Comparison of ENCODE assay signal across 23 mouse cellular contexts in genomic region chr5:26564056-26564455, GRCm38 (mm10).
DNase-seq lines count a peak whose midpoint lies in the region; ATAC-seq lines count a peak whose summit lies in the region.
"Had no signal": no experiment of that assay in that cellular context is flagged by ENCODE, and none has a peak within 500 bp of the region (broad histone marks: within the 10 kb centered on the region; RNA-seq: fewer than 3 reads in every experiment).

No protein-coding gene starts in this region.

- no peaks in the 10 kb centered on the region for H3K36me3 ChIP-seq in megakaryocyte, embryonic 14.5 days (replicated peaks; ENCODE audit: low read length)
- H3K36me3 ChIP-seq: embryonic facial prominence, embryonic 15.5 days; forebrain, embryonic 10.5 days; heart, embryonic 10.5 days; hindbrain, embryonic 13.5 days had no signal

- no peaks in the 10 kb centered on the region for H3K27me3 ChIP-seq in megakaryocyte, embryonic 14.5 days (replicated peaks)
- H3K27me3 ChIP-seq: CH12.LX; embryonic facial prominence, embryonic 15.5 days; hindbrain, embryonic 13.5 days; Patski had no signal

- no peaks in the 10 kb centered on the region for H3K4me1 ChIP-seq in megakaryocyte, embryonic 14.5 days
- H3K4me1 ChIP-seq: embryonic facial prominence, embryonic 15.5 days; forebrain, embryonic 10.5 days; heart, embryonic 10.5 days; hindbrain, embryonic 13.5 days had no signal

- no peak for ATAC-seq in megakaryocyte, adult 5-6 weeks (ENCODE audit: poor library complexity, severe bottlenecking)
- no peak for ATAC-seq in megakaryocyte-erythroid progenitor cell, adult 5-6 weeks (replicated peaks; ENCODE audit: low FRiP score, low TSS enrichment, poor library complexity, severe bottlenecking)
- ATAC-seq: activated CD4-positive, CD25-positive, alpha-beta regulatory T cell, adult 4 months; forebrain, embryonic 14.5 days; hindbrain, postnatal 0 days; Patski had no signal

- peak overlapping the region; percentile 8 for H3K4me3 ChIP-seq in megakaryocyte, embryonic 14.5 days (replicated peaks)
- H3K4me3 ChIP-seq: embryonic facial prominence, embryonic 15.5 days; erythroblast, embryonic 14.5 days; forebrain, embryonic 10.5 days; gastrocnemius, adult 2 months; heart, embryonic 10.5 days; hindbrain, embryonic 13.5 days had no signal

- peak; percentile 96 for DNase-seq in cerebellum, adult 11-12 months
- DNase-seq in cerebellum, adult 9-10 months, result peak; percentile 96
- peak; percentile 88 to 89 for DNase-seq in cerebellum, postnatal 25 days
- no peak for DNase-seq in urinary bladder, adult 18-20 months (ENCODE audit: low spot score in 2 of 2)
- no peak for DNase-seq in gastrocnemius, postnatal 25 days
- DNase-seq: adrenal gland, postnatal 14 days; gastrocnemius, adult 2 months; heart, adult 18-20 months; heart, postnatal 10 days; kidney, adult 18-20 months had no signal

- peaks cover 29% of the 10 kb centered on the region for H3K9me3 ChIP-seq in megakaryocyte, embryonic 14.5 days
- H3K9me3 ChIP-seq: embryonic facial prominence, embryonic 15.5 days; hindbrain, embryonic 13.5 days had no signal

Comparison
In these comparisons a context has a peak if more than half of its experiments do, and no peak if none do; other contexts are left out.
1. DNase-seq: peak in cerebellum, adult 11-12 months (single experiment), cerebellum, adult 9-10 months (single experiment) and cerebellum, postnatal 25 days (2 of 2); none in urinary bladder, adult 18-20 months (0 of 2) and gastrocnemius, postnatal 25 days (single experiment).